Mouse (Mus musculus): ENCODE measurements around the gene Det1.

Gene Det1

DNA sequence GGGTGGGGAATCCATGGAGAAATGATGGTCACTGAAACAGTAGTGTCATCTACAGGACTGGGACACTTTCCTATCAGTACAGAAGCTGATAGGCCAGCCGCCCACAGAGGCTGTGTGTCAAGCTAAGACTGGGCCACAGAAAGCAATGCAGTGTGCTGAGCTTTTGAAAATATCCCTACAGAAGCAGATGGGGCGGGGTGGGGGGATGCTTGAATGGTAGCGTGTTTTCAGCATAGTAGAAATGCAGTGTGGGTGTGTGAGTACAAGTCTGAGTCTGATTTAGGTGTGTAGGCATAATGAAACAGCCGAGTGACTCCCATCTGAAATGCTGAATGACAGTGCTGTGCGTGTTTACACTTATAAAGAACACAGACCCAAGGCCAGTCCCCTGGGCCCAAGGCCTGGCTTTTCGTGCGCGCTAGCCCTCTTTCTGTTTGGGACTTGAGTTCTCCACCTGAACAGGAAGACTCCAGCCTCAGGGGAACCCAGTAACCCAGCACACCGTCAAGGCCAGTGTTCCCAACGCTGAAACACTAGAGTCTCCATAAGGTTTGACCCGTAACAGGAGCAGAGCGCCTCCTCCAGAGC is 59.2 kb downstream of the Det1 start:
- in situ Hi-C loops (cut with MboI, MseI) = loop anchor here (5.0 kb wide), 1 partner anchor 59 kb away; the partner anchor contains the start of gene Det1

DNA sequence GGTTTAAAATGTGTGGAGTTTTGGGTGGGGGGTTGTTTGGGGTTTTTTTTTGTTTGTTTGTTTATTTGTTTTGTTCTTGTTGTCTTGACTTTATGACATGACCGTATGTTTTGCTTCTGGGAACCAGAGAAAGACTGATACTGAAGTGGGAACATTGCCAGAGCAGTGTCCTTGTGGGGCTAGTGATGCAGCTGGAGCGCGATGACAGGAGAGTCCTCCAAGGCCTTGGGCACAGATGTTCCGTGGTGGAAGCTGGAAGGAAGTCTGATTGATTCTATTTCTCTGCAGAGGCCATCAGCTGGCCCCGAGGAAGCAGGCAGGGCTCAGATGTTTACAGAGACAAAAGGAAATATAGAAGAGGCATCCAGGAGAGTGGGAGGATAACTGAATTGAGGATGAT is 61.2 kb downstream of the Det1 start:
- in situ Hi-C loops (cut with MboI, MseI) = loop anchor here (5.0 kb wide), 1 partner anchor 61 kb away; the partner anchor contains the start of gene Det1

DNA sequence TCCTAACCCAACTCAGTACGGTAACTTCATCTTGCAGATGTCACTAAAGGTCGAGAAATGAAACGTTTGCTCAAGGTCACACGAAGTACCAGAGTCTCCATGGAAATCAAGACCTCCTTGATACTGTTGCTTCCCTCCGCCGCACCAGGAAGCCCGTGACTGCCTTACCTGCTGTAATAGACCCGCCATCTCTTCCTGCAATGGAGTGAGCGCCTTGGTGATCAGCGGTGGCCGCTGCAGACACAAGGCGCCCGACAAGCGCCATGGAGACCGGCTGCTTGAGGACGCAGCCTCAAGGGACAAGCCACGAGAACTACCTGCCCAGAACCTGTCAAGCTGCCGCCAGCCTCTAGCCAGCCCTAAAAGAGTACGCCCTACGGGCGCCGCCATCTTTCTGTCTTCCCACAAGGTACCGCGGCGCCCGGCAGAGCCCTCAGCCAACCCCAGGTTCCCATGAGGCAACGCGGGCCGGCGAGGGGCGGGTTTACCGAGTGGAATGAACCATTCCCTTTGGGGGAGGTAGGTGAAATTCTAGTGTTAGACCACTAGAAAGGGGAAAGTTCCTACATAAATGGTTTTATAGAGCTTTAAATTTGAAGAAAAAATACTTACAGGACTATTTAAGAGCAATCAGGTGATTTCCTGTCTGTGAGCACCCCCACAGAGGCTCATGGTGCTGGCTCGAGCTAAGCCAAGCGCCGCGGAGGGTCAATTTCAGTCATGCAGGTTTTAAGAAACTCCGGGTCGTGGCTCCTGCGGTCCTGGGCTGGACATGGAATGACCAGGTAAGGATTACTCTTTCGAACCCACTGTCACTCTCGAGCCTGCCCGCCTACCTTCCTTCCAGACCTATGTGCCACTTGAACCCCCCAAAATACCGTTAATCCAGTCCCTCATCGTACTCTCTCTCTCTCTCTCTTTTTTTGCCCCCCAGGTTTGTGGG is 64.2 kb downstream of the Det1 start, which contains the start of the genes Mrps11 and Mrpl46:
Gene Mrps11 (plus strand): TSS at position 481 of the 943 bp plus-strand sequence.
Gene Mrpl46 (minus strand): TSS at position 893 of the 943 bp plus-strand sequence.
- in situ Hi-C loops (cut with MboI, MseI) = no loop called here

DNA sequence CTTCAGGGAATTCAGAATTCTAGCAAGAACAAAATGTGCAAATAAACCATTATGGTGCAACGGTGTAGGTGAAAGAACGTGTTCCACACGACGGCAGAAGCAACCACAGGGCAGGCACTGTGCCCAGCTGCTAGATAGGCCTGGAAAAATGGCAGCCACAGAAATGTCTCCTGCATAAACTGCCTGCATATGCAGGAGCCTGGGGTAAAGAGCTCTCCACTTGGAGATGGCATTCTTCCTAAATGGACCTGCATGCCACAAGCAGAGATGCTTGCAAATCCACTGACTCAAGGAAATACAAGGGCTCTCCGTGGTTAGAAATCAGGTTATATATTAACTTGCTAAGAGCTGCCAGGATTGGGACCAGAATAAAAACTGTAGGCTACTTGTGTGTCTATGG is 68.3 kb downstream of the Det1 start:
- in situ Hi-C loops (cut with MboI, MseI) = no loop called here

Measured in T-helper 2 cell (primary cell).